Mouse (Mus musculus): Measurements from ENCODE around the gene Thap8.

- no peak for TF ChIP-seq GATA1 (IDR thresholded peaks at IDR 0.05; ENCODE audit: borderline replicate concordance, low read length)
- no peak for TF ChIP-seq FLI1 (IDR thresholded peaks at IDR 0.05; ENCODE audit: low read length)
These were observed 44.8 kb upstream of the Thap8 start for GRCm38 (mm10) chr7:30235091-30235490.
